Mouse (Mus musculus) limb, embryonic 13.5 days (tissue): Measurements from ENCODE around the gene Unkl. TPM values are rescaled to one million over a fixed set of nuclear protein-coding genes. Genes with fewer than 3 reads are reported as not detected.
A peak's percentile ranks its signal among the peaks of the same experiment; 100 is the strongest.

Source experiments
- ATAC-seq: fragments of 200-750 bp; cut with Nextera tagmentation; 2 replicates; pipeline ENCODE4 v1.8.0; 2017; ENCODE audit warnings: low read depth, moderate number of reproducible peaks, moderate TSS enrichment; ENCODE audit not compliant: low FRiP score
- H3K27ac ChIP-seq: fragments of 300-500 bp; sonication (generic); 2 replicates; pipeline ENCODE4 v1.5.1; 2015; ENCODE audit warnings: inconsistent platforms, mild to moderate bottlenecking, moderate library complexity
- H3K27me3 ChIP-seq: fragments of 300-500 bp; sonication (generic); 2 replicates; pipeline ENCODE4 v1.6.1; 2015; ENCODE audit warnings: mild to moderate bottlenecking, inconsistent platforms
- H3K36me3 ChIP-seq: fragments of 300-500 bp; sonication (generic); 2 replicates; pipeline ENCODE4 v1.6.1; 2015; ENCODE audit warnings: inconsistent platforms, mild to moderate bottlenecking, moderate library complexity
- H3K4me1 ChIP-seq: fragments of 300-500 bp; sonication (generic); 2 replicates; pipeline ENCODE4 v1.6.1; 2015; ENCODE audit warnings: inconsistent platforms
- H3K4me2 ChIP-seq: fragments of 300-500 bp; sonication (generic); replicated peaks from 2 replicates; pipeline ENCODE4 v1.6.1; 2015; ENCODE audit warnings: inconsistent platforms, mild to moderate bottlenecking, moderate library complexity
- H3K4me3 ChIP-seq: fragments of 300-500 bp; sonication (generic); 2 replicates; pipeline ENCODE4 v1.5.1; 2015; ENCODE audit warnings: moderate library complexity, mild to moderate bottlenecking, inconsistent platforms
- H3K9ac ChIP-seq: fragments of 300-500 bp; sonication (generic); 2 replicates; pipeline ENCODE4 v1.6.1; 2015; ENCODE audit warnings: mild to moderate bottlenecking, inconsistent platforms
- H3K9me3 ChIP-seq: fragments of 300-500 bp; sonication (generic); 2 replicates; pipeline ENCODE4 v1.6.1; 2016; ENCODE audit warnings: inconsistent platforms
- WGBS: fragments of 180-500 bp; shearing (Covaris S2); methylation state at CpG from one replicate; pipeline ENCODE4 v1.1.7; 2015; 5-methylcytosine and 5-hydroxymethylcytosine counted together
- polyA plus RNA-seq: library from polyadenylated mRNA; unstranded; fragments of >200 nt; fragmentation: Nextera tagmentation; extraction: Ambion mirVana; gene quantifications from 2 replicates; pipeline ENCODE4 v1.2.1, GENCODE M21; 2015

Gene Unkl
- 9.7 and 11.4 TPM in 2 replicates for polyA plus RNA-seq

- Histone ChIP-seq H3K9me3 (no peaks in the 10 kb centered on the region), H3K36me3 (peaks cover 35% of the 10 kb centered on the region), H3K9ac (peak within 1 kb of the TSS; percentile 93), H3K4me1 (peaks cover 35% of the 10 kb centered on the region), H3K4me3 (peak within 1 kb of the TSS; percentile 98), H3K27me3 (no peaks in the 10 kb centered on the region), H3K27ac (peak within 1 kb of the TSS; percentile 72), H3K4me2 (peak within 1 kb of the TSS; percentile 93)
- ATAC-seq = peak; percentile 54
- WGBS = under 1% methylated on average over 102 of the region's 104 CpGs
These were observed at the start of gene Unkl for GRCm38 (mm10) chr17:25188150-25189031. Unkl (plus strand) TSS chr17:25188397.

DNA sequence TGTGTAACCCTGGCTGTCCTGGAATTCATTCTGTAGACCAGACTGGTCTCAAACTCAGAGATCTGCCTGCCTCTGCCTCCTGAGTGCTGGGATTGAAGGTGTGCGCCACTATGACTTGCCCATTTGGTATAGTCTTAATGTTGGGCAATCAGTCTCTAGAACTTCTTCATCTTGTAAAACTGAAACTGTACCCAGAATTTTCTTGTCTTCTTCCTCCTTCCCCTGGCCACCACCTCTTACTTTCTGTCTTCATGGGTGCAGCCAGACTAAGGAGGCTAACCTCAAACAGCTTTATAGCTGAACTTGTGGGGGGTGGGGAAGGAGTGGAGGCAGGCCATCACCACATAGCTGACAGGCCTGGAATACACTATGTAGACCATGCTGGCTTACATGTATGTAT, 49.4 kb upstream of the Unkl start:
- Histone ChIP-seq H3K9ac (no peak overlapping the region), H3K27ac (no peak overlapping the region), H3K4me2 (no peak overlapping the region), H3K9me3 (no peaks in the 10 kb centered on the region), H3K4me3 (no peak overlapping the region), H3K27me3 (no peaks in the 10 kb centered on the region), H3K4me1 (peaks cover 13% of the 10 kb centered on the region), H3K36me3 (peaks cover 19% of the 10 kb centered on the region)
- WGBS = 93% methylated on average over 1 of the region's 1 CpGs
- no peak for ATAC-seq

DNA sequence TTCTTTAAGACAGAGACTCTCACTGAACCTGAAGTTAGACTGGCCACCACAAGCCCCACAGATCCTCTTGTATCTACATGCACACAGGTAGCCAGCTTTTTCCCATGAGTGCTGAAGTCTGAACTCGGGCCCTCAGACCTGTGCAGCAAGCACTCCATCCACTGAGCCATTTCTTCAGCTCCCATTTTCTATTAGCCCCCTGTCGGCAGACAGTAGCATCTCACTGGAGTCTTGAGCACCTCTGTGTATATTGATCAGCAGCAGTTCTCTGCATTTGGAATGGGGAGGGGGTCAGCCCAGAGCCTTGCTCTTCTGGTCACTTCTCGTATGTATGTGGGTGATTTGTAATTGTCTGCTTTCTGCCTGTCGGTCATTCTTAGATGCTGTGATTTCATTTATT, 48.2 kb upstream of the Unkl start:
- ATAC-seq = no peak
- Histone ChIP-seq H3K9me3 (no peaks in the 10 kb centered on the region), H3K27ac (no peak overlapping the region), H3K9ac (no peak overlapping the region), H3K4me1 (0 out of 2 replicates have a peak, but pooled peaks cover 3% of the 10 kb centered on the region), H3K27me3 (no peaks in the 10 kb centered on the region), H3K4me2 (no peak overlapping the region), H3K36me3 (peaks cover 22% of the 10 kb centered on the region), H3K4me3 (no peak overlapping the region)
- 72% methylated on average over 4 of the region's 4 CpGs for WGBS

DNA sequence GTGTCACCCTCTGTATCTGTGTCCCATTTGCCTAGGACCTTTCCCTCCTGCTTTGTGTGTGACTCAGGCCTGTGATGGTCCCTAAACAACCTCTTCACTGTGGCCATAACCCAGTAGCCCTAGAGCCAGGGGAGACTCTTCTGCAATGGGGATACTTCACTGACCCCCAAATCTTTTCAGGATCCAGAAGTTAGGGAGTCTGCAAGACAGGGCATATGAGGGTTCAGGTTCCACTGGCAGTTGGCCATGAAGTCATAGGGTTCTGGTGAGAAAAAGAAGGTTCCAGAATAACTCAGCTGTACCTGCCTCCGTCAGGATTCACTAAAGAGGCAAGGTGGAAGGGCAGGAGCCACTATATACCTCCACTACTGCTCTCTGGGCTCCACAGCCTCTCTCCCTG, 26.0 kb upstream of the Unkl start, which contains the start of gene Ccdc154:
Gene Ccdc154, plus strand, starts transcription at position 301 of the 400 bp plus-strand sequence.
- H3K36me3 ChIP-seq = peaks cover 36% of the 10 kb centered on the region
- ATAC-seq = no peak
- H3K4me1 ChIP-seq = no peaks in the 10 kb centered on the region
- no peaks in the 10 kb centered on the region for H3K27me3 ChIP-seq
- H3K4me3 ChIP-seq = no peak within 1 kb of the TSS
- WGBS = 81% methylated on average over 1 of the region's 1 CpGs
- no peak within 1 kb of the TSS for H3K9ac ChIP-seq
- no peak within 1 kb of the TSS for H3K4me2 ChIP-seq
- H3K9me3 ChIP-seq = no peaks in the 10 kb centered on the region
- H3K27ac ChIP-seq = no peak within 1 kb of the TSS

DNA sequence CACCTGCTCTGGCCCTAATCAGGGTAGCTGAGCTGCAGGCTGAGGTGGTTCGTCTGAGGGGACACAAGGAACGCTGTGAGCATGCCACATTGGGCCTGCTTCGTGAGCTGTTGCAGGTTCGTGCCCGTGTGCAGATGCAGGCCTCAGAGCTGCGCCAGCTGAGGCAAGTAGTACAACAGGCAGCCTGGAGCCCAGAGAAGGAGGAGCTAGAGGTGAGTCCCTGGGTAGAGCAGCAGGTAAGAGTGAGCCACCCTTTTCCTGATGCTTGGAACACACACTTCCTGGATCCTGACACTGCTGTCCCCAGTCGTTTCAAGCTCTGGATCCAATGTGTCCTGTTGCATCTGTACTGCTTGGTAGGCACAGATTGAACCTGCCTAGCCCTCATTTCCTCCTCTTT, 24.8 kb upstream of the Unkl start:
- Histone ChIP-seq H3K4me3 (no peak overlapping the region), H3K4me1 (no peaks in the 10 kb centered on the region)

GRCm38 (mm10) chr17:25164770-25165169, 23.4 kb upstream of the Unkl start:
- 85% methylated on average over 3 of the region's 3 CpGs for WGBS
- Histone ChIP-seq H3K4me1 (no peaks in the 10 kb centered on the region), H3K9me3 (no peaks in the 10 kb centered on the region), H3K9ac (no peak overlapping the region), H3K4me2 (no peak overlapping the region), H3K36me3 (peaks cover 21% of the 10 kb centered on the region), H3K27me3 (no peaks in the 10 kb centered on the region), H3K27ac (no peak overlapping the region), H3K4me3 (no peak overlapping the region)
- ATAC-seq = no peak

More for the DNA sequence above, 24.8 kb upstream of the Unkl start:
- WGBS = 70% methylated on average over 7 of the region's 7 CpGs
- Histone ChIP-seq H3K36me3 (peaks cover 29% of the 10 kb centered on the region), H3K27ac (no peak overlapping the region), H3K9ac (peak overlapping the region; percentile 8; the same call in 1 of the 2 replicates), H3K4me2 (no peak overlapping the region), H3K9me3 (no peaks in the 10 kb centered on the region), H3K27me3 (no peaks in the 10 kb centered on the region)
- ATAC-seq = no peak

DNA sequence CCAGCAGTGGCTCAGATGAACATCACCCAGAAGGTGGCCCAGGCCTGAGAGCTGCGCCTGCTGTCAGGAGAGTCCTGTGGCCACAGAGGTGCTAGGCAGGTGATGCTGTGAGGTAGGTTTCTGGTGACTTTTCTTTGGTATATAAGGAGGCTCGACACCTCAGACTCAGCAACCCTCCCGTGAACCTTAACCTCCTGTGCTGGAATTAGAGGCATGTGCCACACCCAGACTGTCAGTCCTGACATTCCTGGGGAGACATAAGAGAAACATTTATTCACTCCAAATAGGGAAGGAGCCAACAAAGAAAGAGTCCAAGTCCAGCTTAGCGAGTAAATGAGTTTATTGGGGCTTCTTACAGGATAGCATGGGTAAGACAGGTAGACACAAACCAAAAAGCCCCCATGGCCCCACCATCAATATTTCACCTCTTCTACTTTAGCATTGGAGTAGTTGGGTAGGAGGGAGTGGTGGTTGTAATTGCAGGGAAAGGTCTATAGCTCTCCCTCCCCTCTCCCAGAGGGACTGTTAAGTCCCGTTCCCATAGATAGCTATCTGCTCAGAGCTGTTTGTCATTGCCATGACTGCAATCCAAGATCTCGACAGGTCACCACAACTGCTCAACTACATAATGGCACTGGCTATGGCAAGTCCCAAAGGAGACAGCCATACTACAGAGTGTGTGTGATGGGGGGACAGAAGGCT, 22.1 kb upstream of the Unkl start:
- no peak overlapping the region for H3K4me3 ChIP-seq
- ATAC-seq = no peak
- no peaks in the 10 kb centered on the region for H3K9me3 ChIP-seq
- no peak overlapping the region for H3K9ac ChIP-seq
- H3K4me2 ChIP-seq = no peak overlapping the region
- H3K4me1 ChIP-seq = no peaks in the 10 kb centered on the region
- 41% methylated on average over 6 of the region's 6 CpGs for WGBS
- peaks cover 7% of the 10 kb centered on the region for H3K36me3 ChIP-seq
- H3K27me3 ChIP-seq = no peaks in the 10 kb centered on the region
- no peak overlapping the region for H3K27ac ChIP-seq

DNA sequence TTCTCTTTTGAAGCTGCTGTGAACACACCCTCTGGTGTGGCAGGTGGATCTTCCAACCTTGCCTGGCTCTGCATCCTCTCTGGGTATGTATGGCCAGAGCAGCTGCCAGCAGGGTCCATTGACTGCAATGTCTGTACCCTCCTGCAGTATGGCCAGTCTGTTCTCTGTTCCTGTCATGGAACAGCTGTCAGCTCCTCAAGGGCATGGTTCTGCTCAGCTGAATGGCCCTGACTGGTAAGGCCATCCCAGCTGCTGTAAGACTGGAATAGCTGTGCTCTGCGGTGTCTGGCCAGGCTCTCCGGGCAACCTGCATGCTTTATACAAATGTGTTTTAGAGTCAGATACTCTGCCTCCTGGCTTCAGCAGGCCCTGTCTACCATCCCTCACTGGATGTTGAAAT, 18.5 kb upstream of the Unkl start:
- no peaks in the 10 kb centered on the region for H3K9me3 ChIP-seq
- H3K4me2 ChIP-seq = no peak overlapping the region
- no peak overlapping the region for H3K4me3 ChIP-seq
- H3K27ac ChIP-seq = no peak overlapping the region
- no peaks in the 10 kb centered on the region for H3K27me3 ChIP-seq
- peak; percentile 48; the same call in 1 of the 2 replicates for ATAC-seq
- no peaks in the 10 kb centered on the region for H3K36me3 ChIP-seq
- WGBS = 84% methylated on average over 2 of the region's 2 CpGs
- 0 out of 2 replicates have a peak overlapping the region, but pooled peaks have one; percentile 13 for H3K9ac ChIP-seq
- no peaks in the 10 kb centered on the region for H3K4me1 ChIP-seq

DNA sequence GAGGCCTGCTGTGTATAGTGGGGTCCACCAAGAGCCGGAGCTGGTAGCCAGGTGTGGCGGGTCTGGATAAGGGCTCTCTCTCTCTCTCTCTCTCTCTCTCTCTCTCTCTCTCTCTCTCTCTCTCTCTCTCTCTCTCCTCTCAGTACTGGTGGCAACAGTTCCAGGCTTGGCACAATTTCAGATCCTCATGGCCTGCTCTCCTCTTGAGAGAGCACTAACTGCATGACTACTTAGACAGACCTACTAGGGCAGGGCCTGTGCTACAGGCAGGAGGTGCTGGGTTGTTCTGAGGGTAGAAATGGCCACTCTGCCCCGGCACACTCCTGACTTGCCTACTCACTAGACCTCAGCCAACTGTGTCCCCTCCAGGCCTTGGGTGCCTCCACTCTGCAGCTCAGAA, 15.6 kb upstream of the Unkl start:
- WGBS = 78% methylated on average over 3 of the region's 3 CpGs

GRCm38 (mm10) chr17:25175411-25175810, 12.8 kb upstream of the Unkl start, which contains the start of gene Gm38655:
Gm38655 (minus strand) TSS chr17:25175471.
- H3K36me3 ChIP-seq = no peaks in the 10 kb centered on the region
- no peaks in the 10 kb centered on the region for H3K9me3 ChIP-seq
- H3K4me3 ChIP-seq = no peak within 1 kb of the TSS
- no peak within 1 kb of the TSS for H3K4me2 ChIP-seq
- H3K4me1 ChIP-seq = no peaks in the 10 kb centered on the region
- 0 out of 2 replicates have a peak, but pooled peaks cover under 1% of the 10 kb centered on the region for H3K27me3 ChIP-seq
- WGBS = 70% methylated on average over 9 of the region's 9 CpGs
- no peak within 1 kb of the TSS for H3K27ac ChIP-seq
- H3K9ac ChIP-seq = no peak within 1 kb of the TSS
- ATAC-seq = no peak

More for the DNA sequence above, 15.6 kb upstream of the Unkl start:
- Histone ChIP-seq H3K9me3 (no peaks in the 10 kb centered on the region), H3K27me3 (no peaks in the 10 kb centered on the region), H3K4me3 (no peak overlapping the region), H3K4me2 (no peak overlapping the region), H3K27ac (no peak overlapping the region), H3K36me3 (no peaks in the 10 kb centered on the region), H3K9ac (no peak overlapping the region), H3K4me1 (no peaks in the 10 kb centered on the region)
- no peak for ATAC-seq

- Histone ChIP-seq H3K4me3 (peak overlapping the region; percentile 98), H3K27me3 (peaks cover 7% of the 10 kb centered on the region; the same call in 1 of the 2 replicates), H3K9ac (no peak overlapping the region), H3K4me1 (peaks cover 24% of the 10 kb centered on the region), H3K36me3 (peaks cover 7% of the 10 kb centered on the region; the same call in 1 of the 2 replicates), H3K4me2 (peak overlapping the region; percentile 100), H3K9me3 (no peaks in the 10 kb centered on the region), H3K27ac (no peak overlapping the region)
- ATAC-seq = no peak
These were observed 5.0 kb upstream of the Unkl start for GRCm38 (mm10) chr17:25183232-25183631.

DNA sequence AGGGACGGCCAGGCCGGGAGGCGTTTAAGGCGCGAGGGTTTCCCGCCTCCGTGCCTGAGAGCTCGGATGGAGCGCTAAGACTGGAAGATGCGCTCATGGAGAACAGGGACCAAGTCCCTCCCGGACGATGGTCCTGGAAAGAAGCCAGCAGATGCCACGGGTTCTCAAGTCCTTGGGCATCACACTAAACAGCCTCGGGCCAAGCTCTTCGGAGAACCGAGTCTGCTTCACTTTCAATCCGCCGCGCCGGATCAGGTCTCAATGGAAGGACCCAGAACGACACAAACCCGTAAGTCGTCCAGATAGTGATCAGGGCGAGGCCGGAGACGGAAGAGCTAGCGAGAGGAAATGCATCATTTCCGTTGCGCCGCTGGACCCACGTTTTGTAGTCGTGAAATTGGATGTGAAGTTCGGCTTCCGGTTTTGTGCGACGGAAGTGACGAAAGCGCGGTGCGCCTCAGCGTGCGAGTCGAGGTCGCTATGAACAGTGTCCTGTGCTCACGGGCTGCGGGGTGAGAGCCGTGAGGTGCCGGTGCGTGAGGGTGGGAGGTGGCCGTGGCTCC, 4.0 kb upstream of the Unkl start, which contains the start of gene BC003965:
Gene BC003965, plus strand, starts transcription at position 426 of the 563 bp plus-strand sequence.
- H3K4me3 ChIP-seq = peak within 1 kb of the TSS; percentile 98
- H3K27me3 ChIP-seq = peaks cover 7% of the 10 kb centered on the region; the same call in 1 of the 2 replicates
- WGBS = under 1% methylated on average over 50 of the region's 50 CpGs
- peaks cover 28% of the 10 kb centered on the region for H3K4me1 ChIP-seq
- peak within 1 kb of the TSS; percentile 88 for H3K9ac ChIP-seq
- H3K36me3 ChIP-seq = peaks cover 7% of the 10 kb centered on the region; the same call in 1 of the 2 replicates
- peak within 1 kb of the TSS; percentile 93 for H3K27ac ChIP-seq
- ATAC-seq = peak; percentile 84
- no peaks in the 10 kb centered on the region for H3K9me3 ChIP-seq
- peak within 1 kb of the TSS; percentile 100 for H3K4me2 ChIP-seq
